Mouse (Mus musculus) limb, embryonic 15.5 days (tissue): ENCODE data around the gene Ankfy1. TPM values are rescaled to one million over a fixed set of nuclear protein-coding genes. Genes with fewer than 3 reads are reported as not detected.

Source experiments
- microRNA-seq: library from miRNA; unstranded; fragments of <30 nt; microRNA quantifications from one replicate; pipeline ENCODE4, GENCODE M21; 2016
- polyA plus RNA-seq: library from polyadenylated mRNA; unstranded; fragments of >200 nt; fragmentation: Nextera tagmentation; extraction: Ambion mirVana; gene quantifications from 2 replicates; pipeline ENCODE4 v1.2.1, GENCODE M21; 2015

The Ankfy1 gene
- polyA plus RNA-seq, 1 experiment from 2014 or later: 21.5 TPM

Small RNA genes within 50 kb of the gene (microRNA-seq; reads per million reads assigned to microRNA genes)
- gene Gm25678: not detected

Other genes with a start within 250 kb of the Ankfy1 start
- gene Mybbp1a, start 248.7 kb upstream of the Ankfy1 start, polyA plus RNA-seq: 127 and 128 TPM in 2 replicates
- 10.6 TPM in 2 replicates for gene Spns2, start 200.1 kb upstream of the Ankfy1 start, polyA plus RNA-seq
- 0.88 and 0.97 TPM in 2 replicates for gene Spns3, start 139.5 kb upstream of the Ankfy1 start, polyA plus RNA-seq
- 63.3 and 65.7 TPM in 2 replicates for gene Ube2g1, start 82.7 kb upstream of the Ankfy1 start, polyA plus RNA-seq
- gene Cyb5d2, start 106.1 kb downstream of the Ankfy1 start, polyA plus RNA-seq: 7.6 and 8.2 TPM in 2 replicates
- gene Zzef1, start 106.2 kb downstream of the Ankfy1 start, polyA plus RNA-seq: 8.6 and 9.2 TPM in 2 replicates